Mouse (Mus musculus) neutrophil, adult 5-6 weeks (primary cell): ENCODE results near the gene Olfr1484. TPM values are rescaled to one million over a fixed set of nuclear protein-coding genes. Genes with fewer than 3 reads are reported as not detected.
"Not testable (repeated sequence)": the region's sequence is repeated elsewhere in the genome, so short reads cannot be mapped to it uniquely, and the experiment has no call there.

Experiments used
- ATAC-seq: fragments of 151-379, 151-347 bp; 2 replicates; pipeline ENCODE4 v1.8.0; 2017; ENCODE audit warnings: mild to moderate bottlenecking, moderate TSS enrichment; ENCODE audit not compliant: insufficient number of reproducible peaks, poor library complexity, low FRiP score, severe bottlenecking; ENCODE audit errors: extremely low read depth
- total RNA-seq: library from RNA; stranded (forward); fragments of 200-1000 nt; gene quantifications from 2 replicates; pipeline ENCODE4 v1.2.3, GENCODE M21; 2017

Olfr1484 gene
- total RNA-seq: not detected in 2 replicates

DNA sequence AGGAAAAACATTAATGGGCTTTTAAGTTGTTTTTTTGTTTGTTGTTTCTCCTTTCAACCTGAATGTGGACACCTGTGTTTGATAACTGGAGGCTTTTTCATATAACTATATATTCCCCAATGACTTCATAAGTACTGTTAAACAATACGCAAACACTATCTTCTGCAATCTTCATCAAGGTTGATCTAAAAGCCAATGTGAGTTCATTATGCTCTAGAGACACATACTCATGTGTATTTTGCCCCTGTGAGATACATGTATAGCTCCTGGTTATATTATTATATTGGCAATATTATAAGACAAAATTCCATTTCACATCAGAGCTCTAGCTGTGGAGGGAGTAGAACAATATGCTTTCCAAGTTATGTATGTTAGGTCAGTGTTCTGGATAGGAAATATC lies at the start of gene Olfr1484:
TSS of gene Olfr1484 (plus strand) at position 301 of the 400 bp plus-strand sequence.
- ATAC-seq: no peak

DNA sequence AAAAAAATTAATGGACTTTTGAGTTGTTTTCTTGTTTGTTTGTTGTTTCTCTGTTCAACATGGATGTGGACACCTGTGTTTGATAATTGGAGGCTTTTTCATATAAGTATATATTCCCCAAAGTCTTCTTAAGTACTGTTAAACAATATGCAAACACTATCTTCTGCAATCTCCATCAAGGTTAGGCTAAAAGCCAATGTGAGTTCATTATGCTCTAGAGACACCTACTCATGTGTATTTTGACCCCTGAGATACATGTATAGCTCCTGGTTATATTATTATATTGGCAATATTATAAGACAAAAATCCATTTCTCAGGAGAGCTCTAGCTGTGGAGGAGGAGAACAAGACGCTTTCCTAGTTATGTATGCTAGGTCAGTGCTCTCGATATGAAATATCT lies 33.8 kb downstream of the Olfr1484 start, which contains the start of gene Olfr1487:
TSS of gene Olfr1487 (plus strand) at position 301 of the 400 bp plus-strand sequence.
- ATAC-seq: not testable (repeated sequence)

DNA sequence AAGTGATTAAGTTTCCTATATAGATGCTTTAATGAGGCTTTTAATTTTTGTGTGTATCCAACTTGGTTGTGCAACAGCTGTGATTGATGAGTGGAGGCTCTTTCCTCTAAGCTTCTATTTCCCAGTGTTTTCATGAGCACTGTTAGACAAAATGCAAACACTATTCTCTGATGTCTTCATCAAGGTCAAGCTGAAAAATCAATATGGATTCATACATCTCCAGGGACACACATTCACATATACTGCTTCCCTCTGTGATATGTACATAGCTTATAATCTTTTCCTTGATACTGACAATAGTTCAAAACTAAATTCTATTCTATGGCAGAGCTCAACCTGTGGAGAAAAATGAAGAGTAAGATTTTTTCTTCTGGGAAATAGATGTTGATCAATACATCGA lies 48.0 kb downstream of the Olfr1484 start, which contains the start of gene Olfr1489:
TSS of gene Olfr1489 (plus strand) at position 301 of the 400 bp plus-strand sequence.
- ATAC-seq: no peak

Other genes with a start within 250 kb of the Olfr1484 start
- not detected in 2 replicates for gene Olfr1466, start 244.6 kb upstream of the Olfr1484 start, total RNA-seq
- 0.49 TPM in 1 of 2 replicates, not detected in the other for gene Olfr1467, start 221.3 kb upstream of the Olfr1484 start, total RNA-seq
- gene Olfr1469, start 175.7 kb upstream of the Olfr1484 start, total RNA-seq: not detected in 2 replicates
- 0.12 TPM in 1 of 2 replicates, not detected in the other for gene Olfr1471, start 140.1 kb upstream of the Olfr1484 start, total RNA-seq
- not detected in 2 replicates for gene Olfr1472, start 127.4 kb upstream of the Olfr1484 start, total RNA-seq
- not detected in 2 replicates for gene Olfr1474, start 113.9 kb upstream of the Olfr1484 start, total RNA-seq
- not detected in 2 replicates for gene Olfr1475, start 103.3 kb upstream of the Olfr1484 start, total RNA-seq
- gene Olfr1477, start 83.0 kb upstream of the Olfr1484 start, total RNA-seq: not detected in 2 replicates
- 1.2 TPM in 1 of 2 replicates, not detected in the other for gene Olfr1480, start 55.6 kb upstream of the Olfr1484 start, total RNA-seq
- not detected in 2 replicates for gene Olfr1487, start 33.9 kb downstream of the Olfr1484 start, total RNA-seq
- gene Olfr1489, start 48.1 kb downstream of the Olfr1484 start, total RNA-seq: not detected in 2 replicates
- gene Olfr1490, start 67.6 kb downstream of the Olfr1484 start, total RNA-seq: 0.12 TPM in 1 of 2 replicates, not detected in the other
- not detected in 2 replicates for gene Olfr1491, start 113.8 kb downstream of the Olfr1484 start, total RNA-seq
- gene Olfr1493-ps1, start 139.8 kb downstream of the Olfr1484 start, total RNA-seq: not detected in 2 replicates
- gene Olfr1494, start 156.2 kb downstream of the Olfr1484 start, total RNA-seq: not detected in 2 replicates
- not detected in 2 replicates for gene Olfr1495, start 181.1 kb downstream of the Olfr1484 start, total RNA-seq
- not detected in 2 replicates for gene Olfr1496, start 194.4 kb downstream of the Olfr1484 start, total RNA-seq
- not detected in 2 replicates for gene Olfr1497, start 214.7 kb downstream of the Olfr1484 start, total RNA-seq
- 0.35 TPM in 1 of 2 replicates, not detected in the other for gene Olfr1499, start 235.9 kb downstream of the Olfr1484 start, total RNA-seq
- 0.23 TPM in 1 of 2 replicates, not detected in the other for gene Olfr1500, start 247.0 kb downstream of the Olfr1484 start, total RNA-seq